Mouse (Mus musculus) gastrocnemius, postnatal 4 days (tissue): ENCODE data around the gene Arid1b. TPM values are rescaled to one million over a fixed set of nuclear protein-coding genes. Genes with fewer than 3 reads are reported as not detected.

Experiments
- DNase-seq, 2 experiments: peaks; one replicate each; pipeline ENCODE4 v3.0.0; 2021 to 2022; ENCODE audit warnings: low spot score in 2 of 2, mixed read lengths in 2 of 2
- total RNA-seq, 2 experiments: library from RNA; stranded (reverse); gene quantifications; 2 replicates each; pipeline ENCODE4 v1.2.3; 2021

Arid1b gene
- total RNA-seq, 2 experiments from 2014 or later, result 52.9 to 53.0 TPM

GRCm38 (mm10) chr17:4994813-4995560 lies 855 bp downstream of the Arid1b start:
- peak; percentile 60 to 75 for DNase-seq

GRCm38 (mm10) chr17:4995561-4996051 lies 1.5 kb downstream of the Arid1b start:
- DNase-seq, result peak; percentile 54 to 74

DNA sequence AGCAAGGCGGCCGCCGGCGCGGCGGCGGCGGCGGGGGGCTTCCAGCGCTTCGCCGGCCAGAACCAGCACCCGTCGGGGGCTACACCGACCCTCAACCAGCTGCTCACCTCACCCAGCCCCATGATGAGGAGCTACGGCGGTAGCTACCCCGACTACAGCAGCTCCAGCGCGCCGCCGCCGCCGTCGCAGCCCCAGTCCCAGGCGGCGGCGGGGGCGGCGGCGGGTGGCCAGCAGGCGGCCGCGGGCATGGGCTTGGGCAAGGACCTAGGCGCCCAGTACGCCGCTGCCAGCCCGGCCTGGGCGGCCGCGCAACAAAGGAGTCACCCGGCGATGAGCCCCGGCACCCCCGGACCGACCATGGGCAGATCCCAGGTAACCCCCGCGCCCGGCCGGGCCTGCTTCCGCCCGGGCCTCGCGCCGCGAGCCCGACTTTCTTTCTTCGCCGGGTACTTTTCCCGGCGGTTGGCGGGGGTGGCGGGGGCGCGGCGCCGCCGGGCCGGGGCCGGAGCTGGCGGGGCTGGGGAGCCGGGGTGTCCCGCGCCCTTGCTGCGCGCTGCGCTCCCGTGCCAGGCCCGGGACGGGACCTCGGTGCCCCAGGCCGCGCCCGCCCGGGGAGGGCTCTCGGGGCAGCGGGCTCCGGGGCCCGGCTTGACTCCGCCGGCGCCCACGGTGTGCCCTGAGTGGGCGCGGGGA lies 2.1 kb downstream of the Arid1b start:
- peak; percentile 45 to 57 for DNase-seq

- DNase-seq, result no peak
These were observed 2.9 kb downstream of the Arid1b start for GRCm38 (mm10) chr17:4996814-4997549.

GRCm38 (mm10) chr17:4997968-4998367 lies 3.8 kb downstream of the Arid1b start:
- no peak for DNase-seq

- DNase-seq, result no peak
These were observed 5.1 kb downstream of the Arid1b start for GRCm38 (mm10) chr17:4999256-4999655.

- no peak for DNase-seq
These were observed 5.9 kb downstream of the Arid1b start for GRCm38 (mm10) chr17:5000001-5000400.

GRCm38 (mm10) chr17:5000871-5001270 lies 6.7 kb downstream of the Arid1b start:
- DNase-seq, result no peak

- no peak for DNase-seq
These were observed 7.5 kb downstream of the Arid1b start for GRCm38 (mm10) chr17:5001531-5002131.

GRCm38 (mm10) chr17:5002937-5003508 lies 8.9 kb downstream of the Arid1b start:
- DNase-seq, result no peak

DNA sequence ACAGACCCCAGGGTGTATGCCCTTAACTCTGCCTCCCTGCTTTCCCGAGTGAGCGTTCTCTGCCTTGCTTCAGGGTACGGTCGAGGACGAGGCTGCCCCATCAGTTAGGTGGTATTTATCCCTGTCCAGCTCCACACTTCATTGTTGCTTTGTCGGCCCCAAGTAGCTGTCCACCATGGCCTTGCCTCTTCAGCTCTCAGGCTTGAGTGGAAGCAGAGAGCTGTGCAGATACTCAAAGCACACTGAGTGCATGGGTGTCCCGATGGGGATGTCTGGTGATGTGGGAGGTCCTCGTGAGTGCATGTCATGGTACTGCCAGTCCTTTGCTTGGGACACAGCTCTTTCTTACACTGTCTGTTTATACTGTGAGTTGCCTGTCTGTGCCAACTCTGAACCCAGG lies 10.1 kb downstream of the Arid1b start:
- no peak for DNase-seq

DNA sequence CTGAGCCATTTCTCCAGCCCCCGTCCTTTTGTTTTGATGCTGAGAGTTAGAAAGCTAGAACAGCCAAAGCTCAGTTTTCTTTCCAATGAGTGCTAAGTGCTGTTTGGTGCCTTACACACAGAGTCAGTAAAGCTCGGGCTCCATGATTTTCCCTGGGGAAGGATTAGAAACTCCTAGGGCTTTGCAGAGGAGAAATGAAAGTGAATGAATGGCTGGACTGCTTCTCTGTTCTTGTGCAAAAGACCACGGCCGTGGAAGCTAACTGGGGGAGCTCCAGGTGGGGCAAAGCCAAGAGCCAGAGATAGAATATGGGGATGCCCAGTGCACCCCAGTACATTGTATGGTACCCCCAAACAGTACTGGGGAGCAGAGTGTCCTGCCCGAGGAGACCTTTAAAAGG lies 10.6 kb downstream of the Arid1b start:
- DNase-seq, result no peak

DNA sequence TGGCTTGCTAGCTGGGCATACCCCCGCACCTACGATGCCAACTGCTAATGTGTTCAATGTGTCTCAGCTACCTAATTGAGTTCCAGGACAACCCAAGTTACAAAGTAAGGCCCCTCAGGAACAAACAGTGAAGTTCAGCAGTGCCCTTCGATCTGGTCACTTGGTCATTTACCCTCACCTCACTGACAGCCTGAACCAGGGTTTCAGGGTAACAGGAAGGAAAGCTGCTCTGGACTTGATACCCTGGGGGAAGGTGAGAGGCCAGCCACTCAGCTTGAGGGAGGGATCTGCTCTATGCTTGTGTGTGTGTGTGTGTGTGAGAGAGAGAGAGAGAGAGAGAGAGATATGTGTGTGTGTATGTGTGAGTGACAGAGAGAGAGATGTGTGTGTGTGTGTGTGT lies 11.2 kb downstream of the Arid1b start:
- DNase-seq, result no peak

DNA sequence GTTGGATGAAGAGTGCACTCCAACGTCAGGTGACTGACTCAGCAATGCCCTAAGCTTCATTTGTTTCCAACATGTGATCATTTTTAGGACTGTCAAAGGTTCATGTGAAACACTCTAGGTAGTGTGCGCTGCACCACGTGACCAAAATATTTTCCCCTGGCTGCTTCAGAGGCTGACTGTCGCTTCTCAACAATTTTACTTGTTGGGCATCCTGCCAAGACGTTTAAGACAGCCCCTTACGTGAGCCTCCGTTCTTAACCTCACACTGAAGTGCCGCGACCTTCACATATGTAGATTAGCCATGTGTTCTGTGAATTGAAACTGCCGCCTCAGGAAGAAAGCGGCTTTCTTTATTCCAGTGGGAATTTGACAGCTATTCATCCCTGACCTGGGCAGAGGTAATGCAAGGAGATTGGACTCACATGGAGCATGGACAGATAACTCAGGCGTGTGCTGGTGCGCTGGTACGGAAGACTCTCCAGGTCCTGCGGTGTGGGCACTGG lies 13.1 kb downstream of the Arid1b start:
- DNase-seq, result no peak

DNA sequence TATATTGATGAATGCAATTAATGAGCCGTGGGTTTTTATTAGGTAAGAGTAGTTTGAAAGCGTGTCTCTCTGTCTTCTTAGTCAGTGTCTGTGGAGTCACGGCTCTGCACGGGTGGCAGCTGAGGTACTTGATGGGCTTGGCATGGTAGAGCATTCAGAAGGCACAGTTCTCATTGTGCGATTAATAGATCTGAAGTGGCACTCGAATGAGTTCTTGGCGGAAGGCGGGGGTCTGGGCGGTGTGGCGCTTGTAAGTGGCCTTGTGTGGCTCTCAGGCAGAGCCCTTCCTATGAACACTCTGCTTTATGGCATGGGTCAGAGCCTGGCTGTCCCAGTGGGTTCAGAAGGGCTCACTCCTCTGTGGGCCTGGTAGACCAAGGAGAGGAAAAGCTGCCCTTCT lies 14.1 kb downstream of the Arid1b start:
- no peak for DNase-seq

GRCm38 (mm10) chr17:5008761-5009160 lies 14.6 kb downstream of the Arid1b start:
- DNase-seq, result no peak

DNA sequence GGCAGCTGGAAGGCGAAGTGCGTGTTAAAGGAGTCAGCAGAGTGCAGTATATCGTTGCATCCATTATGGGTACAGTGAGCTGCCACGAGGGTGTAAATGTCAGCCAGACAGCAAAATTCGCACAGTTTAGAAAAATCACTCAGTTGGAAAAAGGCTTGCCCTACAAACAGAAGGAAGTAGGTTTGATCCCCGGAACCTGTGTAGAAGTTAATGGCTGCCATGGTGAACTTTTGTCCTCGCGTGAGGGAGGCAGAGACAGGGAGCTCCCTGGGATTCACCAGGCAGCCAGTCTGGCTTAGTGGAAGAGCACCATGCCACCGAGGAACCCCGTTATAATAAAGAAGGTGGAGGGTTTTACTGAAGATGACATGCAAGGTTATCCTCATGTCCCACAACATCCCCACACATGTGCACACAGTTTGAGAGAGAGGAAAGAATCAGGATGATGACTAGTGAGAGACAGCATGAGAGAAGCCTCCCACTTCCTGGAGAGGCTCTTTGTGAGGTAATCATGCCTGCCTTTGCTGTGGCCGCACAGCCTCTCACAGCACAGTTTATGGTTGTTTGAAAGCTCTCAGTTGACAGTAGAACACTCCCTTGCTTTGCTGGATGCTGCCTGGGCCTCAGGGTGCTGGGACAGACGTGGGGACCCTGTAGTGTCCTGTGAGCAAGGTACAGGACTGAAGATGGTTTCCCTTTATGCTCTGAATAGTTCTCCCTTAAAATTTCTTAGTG lies 15.6 kb downstream of the Arid1b start:
- no peak for DNase-seq

- no peak for DNase-seq
These were observed 16.6 kb downstream of the Arid1b start for GRCm38 (mm10) chr17:5010781-5011180.

DNA sequence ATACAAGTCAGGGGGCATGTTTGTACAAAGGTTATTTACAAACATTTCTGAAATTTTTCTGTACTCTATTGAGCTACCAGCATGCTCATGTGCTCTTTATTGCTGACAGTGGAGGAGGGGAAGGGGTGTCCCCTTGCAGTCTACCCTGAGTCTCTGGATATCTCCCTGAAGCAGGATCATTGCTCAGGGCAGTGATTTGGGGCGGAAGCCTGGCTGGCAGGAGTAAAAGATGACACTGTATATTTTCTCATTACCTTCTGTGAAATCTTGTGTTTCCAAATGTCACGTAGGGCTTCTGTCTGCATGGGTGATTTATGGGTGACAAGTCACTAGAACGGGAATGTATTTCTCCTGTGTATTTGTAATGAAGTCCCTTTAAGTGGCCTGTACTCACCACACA lies 18.0 kb downstream of the Arid1b start:
- no peak for DNase-seq

- DNase-seq, result no peak
These were observed 18.4 kb downstream of the Arid1b start for GRCm38 (mm10) chr17:5012517-5012916.
